Mouse (Mus musculus) E14TG2a.4 (cell line): ENCODE measurements at regions not wholly inside any gene's neighbourhood (a gene's known extent, or its start where the extent isn't known, plus 50 kb on each side); places are given as distances from the start of the nearest gene placed in this dataset.
"Not testable (repeated sequence)": the region's sequence is repeated elsewhere in the genome, so short reads cannot be mapped to it uniquely, and the experiment has no call there.

Source experiments
- CTCF ChIP-seq: conservative IDR thresholded peaks from 2 replicates; pipeline ENCODE4 v1.5.1; 2014; ENCODE audit warnings: low read length
- NANOG ChIP-seq: IDR thresholded peaks from 2 replicates; pipeline ENCODE4 v1.6.1; 2014; ENCODE audit warnings: borderline replicate concordance, low read length, mixed read lengths

GRCm38 (mm10) chr3:7682816-7683215, 1062.6 kb upstream of the 1700008P02Rik start:
- peak; percentile 75; the same call in 1 of the 2 replicates for TF ChIP-seq NANOG
- TF ChIP-seq CTCF: not testable (repeated sequence)
